Mouse (Mus musculus): ENCODE results near the gene Hdac9. TPM values are rescaled to one million over a fixed set of nuclear protein-coding genes. Genes with fewer than 3 reads are reported as not detected.

Hdac9 gene
- total and polyA plus RNA-seq, 3 experiments, result 0.55 to 1.4 TPM; not detected in 1

- no peak for DNase-seq (ENCODE audit: low spot score)
- no peak for TF ChIP-seq POLR2AphosphoS5 (IDR thresholded peaks at IDR 0.05; ENCODE audit: insufficient replicate concordance, low read depth, low read length)
- TF ChIP-seq TAL1 (conservative IDR thresholded peaks at IDR 0.05; ENCODE audit: low read depth, low read length), result no peak
- TF ChIP-seq GATA1 (IDR thresholded peaks at IDR 0.05; ENCODE audit: borderline replicate concordance, low read length), result no peak
- TF ChIP-seq GATA2 (IDR thresholded peaks at IDR 0.05; ENCODE audit: borderline replicate concordance, low read depth, low read length), result no peak
- no peak for TF ChIP-seq CTCF (IDR thresholded peaks at IDR 0.05; ENCODE audit: low read depth, low read length)
- ATAC-seq (ENCODE audit: extremely low read depth, insufficient number of reproducible peaks, low FRiP score, poor library complexity, severe bottlenecking), result no peak
- no peaks in the 10 kb centered on the region for H3K4me1 ChIP-seq (ENCODE audit: insufficient read depth, low read depth, low read length)
- peaks cover 3% of the 10 kb centered on the region; the same call in 1 of the 2 replicates for H3K9me3 ChIP-seq (replicated peaks)
- H3K27me3 ChIP-seq (ENCODE audit: insufficient read depth, low read length), result no peaks in the 10 kb centered on the region
- H3K4me3 ChIP-seq (ENCODE audit: low read depth, low read length), result no peak overlapping the region
- H3K36me3 ChIP-seq (replicated peaks), result no peaks in the 10 kb centered on the region
These were observed 193.9 kb downstream of the Hdac9 start for GRCm38 (mm10) chr12:34722831-34723490.

DNA sequence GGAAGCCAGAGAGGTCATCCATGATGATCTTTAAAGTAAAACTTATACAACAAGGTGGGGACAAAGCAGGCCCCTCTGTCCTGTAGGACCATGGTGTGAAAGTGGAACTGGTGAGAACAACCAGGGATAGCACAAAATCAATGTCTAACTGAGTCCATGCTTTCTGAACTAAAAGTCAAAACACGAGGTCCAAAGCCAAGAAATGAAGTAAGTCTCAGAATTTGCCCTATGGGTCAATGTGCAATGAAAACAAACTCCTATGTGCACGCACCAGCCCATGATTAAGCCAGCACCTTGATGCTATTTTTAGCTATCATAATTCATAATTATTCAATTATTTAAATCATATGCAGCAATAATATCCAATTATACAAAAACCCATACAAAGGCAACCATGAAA is 196.0 kb downstream of the Hdac9 start:
- no peak for DNase-seq (ENCODE audit: low spot score)
- Histone ChIP-seq H3K4me1 (ENCODE audit: insufficient read depth, low read depth, low read length) (no peaks in the 10 kb centered on the region), H3K36me3 (replicated peaks) (no peaks in the 10 kb centered on the region), H3K27me3 (ENCODE audit: insufficient read depth, low read length) (no peaks in the 10 kb centered on the region), H3K4me3 (ENCODE audit: low read depth, low read length) (no peak overlapping the region), H3K9me3 (replicated peaks) (peaks cover 3% of the 10 kb centered on the region; the same call in 1 of the 2 replicates)
- TF ChIP-seq GATA1 (IDR thresholded peaks at IDR 0.05; ENCODE audit: borderline replicate concordance, low read length), result no peak
- TF ChIP-seq POLR2AphosphoS5 (IDR thresholded peaks at IDR 0.05; ENCODE audit: insufficient replicate concordance, low read depth, low read length), result no peak
- TF ChIP-seq GATA2 (IDR thresholded peaks at IDR 0.05; ENCODE audit: borderline replicate concordance, low read depth, low read length), result no peak
- no peak for TF ChIP-seq CTCF (IDR thresholded peaks at IDR 0.05; ENCODE audit: low read depth, low read length)
- no peak for TF ChIP-seq TAL1 (conservative IDR thresholded peaks at IDR 0.05; ENCODE audit: low read depth, low read length)
- ATAC-seq (ENCODE audit: extremely low read depth, insufficient number of reproducible peaks, low FRiP score, poor library complexity, severe bottlenecking), result no peak

GRCm38 (mm10) chr12:34714266-34714939 is 202.5 kb downstream of the Hdac9 start:
- ATAC-seq (ENCODE audit: extremely low read depth, insufficient number of reproducible peaks, low FRiP score, poor library complexity, severe bottlenecking), result no peak
- Histone ChIP-seq H3K36me3 (replicated peaks) (no peaks in the 10 kb centered on the region), H3K4me1 (ENCODE audit: insufficient read depth, low read depth, low read length) (no peaks in the 10 kb centered on the region), H3K9me3 (replicated peaks) (peaks cover 5% of the 10 kb centered on the region; the same call in 1 of the 2 replicates), H3K4me3 (ENCODE audit: low read depth, low read length) (no peak overlapping the region), H3K27me3 (ENCODE audit: insufficient read depth, low read length) (no peaks in the 10 kb centered on the region)
- DNase-seq (ENCODE audit: low spot score), result no peak
- TF ChIP-seq POLR2AphosphoS5 (IDR thresholded peaks at IDR 0.05; ENCODE audit: insufficient replicate concordance, low read depth, low read length), result no peak
- TF ChIP-seq CTCF (IDR thresholded peaks at IDR 0.05; ENCODE audit: low read depth, low read length), result no peak
- no peak for TF ChIP-seq GATA1 (IDR thresholded peaks at IDR 0.05; ENCODE audit: borderline replicate concordance, low read length)
- TF ChIP-seq GATA2 (IDR thresholded peaks at IDR 0.05; ENCODE audit: borderline replicate concordance, low read depth, low read length), result no peak
- no peak for TF ChIP-seq TAL1 (conservative IDR thresholded peaks at IDR 0.05; ENCODE audit: low read depth, low read length)

DNA sequence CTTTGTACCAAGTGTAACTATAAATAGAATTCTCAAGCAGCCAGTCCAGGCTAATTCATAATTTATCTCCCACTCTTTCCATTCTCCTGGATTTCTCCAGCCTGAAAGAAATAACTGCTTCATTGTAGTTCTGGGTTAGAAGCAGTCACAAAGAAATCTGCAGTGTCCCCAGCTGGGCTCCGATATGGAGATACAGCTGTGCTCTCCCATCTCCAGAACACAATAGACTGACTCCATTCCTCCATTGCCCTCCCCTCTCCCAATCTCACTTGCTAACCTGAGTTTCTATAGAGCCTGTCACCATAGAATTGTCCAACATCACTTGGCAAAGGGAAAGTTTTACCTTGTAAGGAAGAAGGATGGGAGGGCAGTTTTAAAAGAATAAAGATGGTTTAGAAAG is 218.9 kb downstream of the Hdac9 start:
- H3K4me3 ChIP-seq (ENCODE audit: low read depth, low read length), result no peak overlapping the region
- DNase-seq (ENCODE audit: low spot score) (no peak), ATAC-seq (ENCODE audit: extremely low read depth, insufficient number of reproducible peaks, low FRiP score, poor library complexity, severe bottlenecking) (no peak)
- no peaks in the 10 kb centered on the region for H3K27me3 ChIP-seq (ENCODE audit: insufficient read depth, low read length)
- TF ChIP-seq TAL1 (conservative IDR thresholded peaks at IDR 0.05; ENCODE audit: low read depth, low read length), result no peak
- TF ChIP-seq POLR2AphosphoS5 (IDR thresholded peaks at IDR 0.05; ENCODE audit: insufficient replicate concordance, low read depth, low read length), result no peak
- TF ChIP-seq GATA1 (IDR thresholded peaks at IDR 0.05; ENCODE audit: borderline replicate concordance, low read length), result no peak
- no peak for TF ChIP-seq GATA2 (IDR thresholded peaks at IDR 0.05; ENCODE audit: borderline replicate concordance, low read depth, low read length)
- TF ChIP-seq CTCF (IDR thresholded peaks at IDR 0.05; ENCODE audit: low read depth, low read length), result no peak
- no peaks in the 10 kb centered on the region for H3K36me3 ChIP-seq (replicated peaks)
- H3K4me1 ChIP-seq (ENCODE audit: insufficient read depth, low read depth, low read length), result no peaks in the 10 kb centered on the region
- 0 out of 2 replicates have a peak, but pooled peaks cover 3% of the 10 kb centered on the region for H3K9me3 ChIP-seq (replicated peaks)

DNA sequence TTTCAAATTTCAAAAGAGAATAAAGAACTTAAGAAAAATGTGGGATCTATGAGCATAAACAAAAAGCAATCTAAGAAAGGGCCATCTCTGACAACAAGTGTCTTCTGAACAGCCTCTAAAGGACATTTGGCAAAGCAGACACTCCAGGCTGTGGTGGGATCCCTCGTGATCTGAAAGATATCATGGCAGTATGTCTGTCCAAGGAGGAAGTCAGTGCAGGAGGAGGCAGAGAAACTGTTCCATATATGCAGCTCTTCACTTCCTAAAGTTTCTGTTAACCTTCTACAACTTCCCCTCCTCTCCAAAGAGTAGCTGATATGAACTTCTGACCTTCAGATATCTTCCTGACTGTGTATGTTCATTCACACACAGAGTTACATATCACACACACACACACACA is 220.2 kb downstream of the Hdac9 start:
- no peaks in the 10 kb centered on the region for H3K36me3 ChIP-seq (replicated peaks)
- TF ChIP-seq CTCF (IDR thresholded peaks at IDR 0.05; ENCODE audit: low read depth, low read length), result no peak
- no peak for TF ChIP-seq POLR2AphosphoS5 (IDR thresholded peaks at IDR 0.05; ENCODE audit: insufficient replicate concordance, low read depth, low read length)
- TF ChIP-seq GATA1 (IDR thresholded peaks at IDR 0.05; ENCODE audit: borderline replicate concordance, low read length), result no peak
- TF ChIP-seq TAL1 (conservative IDR thresholded peaks at IDR 0.05; ENCODE audit: low read depth, low read length), result no peak
- TF ChIP-seq GATA2 (IDR thresholded peaks at IDR 0.05; ENCODE audit: borderline replicate concordance, low read depth, low read length), result no peak
- no peak for DNase-seq (ENCODE audit: low spot score)
- no peaks in the 10 kb centered on the region for H3K4me1 ChIP-seq (ENCODE audit: insufficient read depth, low read depth, low read length)
- no peaks in the 10 kb centered on the region for H3K27me3 ChIP-seq (ENCODE audit: insufficient read depth, low read length)
- H3K9me3 ChIP-seq (replicated peaks), result 0 out of 2 replicates have a peak, but pooled peaks cover 2% of the 10 kb centered on the region
- H3K4me3 ChIP-seq (ENCODE audit: low read depth, low read length), result no peak overlapping the region
- no peak for ATAC-seq (ENCODE audit: extremely low read depth, insufficient number of reproducible peaks, low FRiP score, poor library complexity, severe bottlenecking)

DNA sequence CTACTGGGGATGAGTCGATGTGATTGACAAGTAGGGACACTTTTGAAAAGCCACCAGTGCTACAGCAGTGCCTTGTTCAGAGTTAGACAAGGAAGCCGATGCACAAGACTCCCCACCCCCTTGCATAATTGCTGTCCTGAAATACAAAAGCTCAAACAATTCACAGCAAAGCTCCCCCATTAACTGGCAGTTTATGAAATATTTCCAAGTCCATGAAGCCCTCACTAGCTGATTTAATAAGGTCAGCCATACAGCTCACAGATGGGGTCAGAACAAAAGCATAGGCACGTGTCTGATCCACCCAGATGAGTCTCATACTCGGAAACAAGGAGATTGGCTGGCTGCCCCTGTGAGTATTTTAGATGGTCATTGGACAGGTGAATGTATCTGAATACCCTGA is 228.0 kb downstream of the Hdac9 start:
- no peak for DNase-seq (ENCODE audit: low spot score)
- H3K9me3 ChIP-seq (replicated peaks), result peaks cover 14% of the 10 kb centered on the region
- TF ChIP-seq POLR2AphosphoS5 (IDR thresholded peaks at IDR 0.05; ENCODE audit: insufficient replicate concordance, low read depth, low read length), result no peak
- no peak for TF ChIP-seq CTCF (IDR thresholded peaks at IDR 0.05; ENCODE audit: low read depth, low read length)
- no peaks in the 10 kb centered on the region for H3K4me1 ChIP-seq (ENCODE audit: insufficient read depth, low read depth, low read length)
- no peak overlapping the region for H3K4me3 ChIP-seq (ENCODE audit: low read depth, low read length)
- ATAC-seq (ENCODE audit: extremely low read depth, insufficient number of reproducible peaks, low FRiP score, poor library complexity, severe bottlenecking), result no peak
- no peaks in the 10 kb centered on the region for H3K27me3 ChIP-seq (ENCODE audit: insufficient read depth, low read length)
- no peaks in the 10 kb centered on the region for H3K36me3 ChIP-seq (replicated peaks)
